Mouse (Mus musculus): ENCODE data around the gene Tvp23a. TPM values are rescaled to one million over a fixed set of nuclear protein-coding genes. Genes with fewer than 3 reads are reported as not detected.

Gene Tvp23a
- polyA plus RNA-seq, 1 experiment from 2014 or later = 12.1 TPM

- H3K4me3 ChIP-seq = no peak overlapping the region
- H3K27me3 ChIP-seq = no peaks in the 10 kb centered on the region
- H3K27ac ChIP-seq = no peak overlapping the region
- H3K4me1 ChIP-seq = peaks cover 23% of the 10 kb centered on the region
- H3K4me2 ChIP-seq = no peak overlapping the region
- H3K9me3 ChIP-seq = no peaks in the 10 kb centered on the region
- no peaks in the 10 kb centered on the region for H3K36me3 ChIP-seq
- H3K9ac ChIP-seq = no peak overlapping the region
- no peak for ATAC-seq (ENCODE audit: insufficient number of reproducible peaks, low FRiP score, low TSS enrichment, low read depth)
- 84% methylated on average over 9 of the region's 9 CpGs for WGBS
Measured at GRCm38 (mm10) chr16:10448931-10449330, 1.8 kb upstream of the Tvp23a start.

- peak overlapping the region; percentile 47 for H3K4me3 ChIP-seq
- no peak overlapping the region for H3K27ac ChIP-seq
- ATAC-seq (ENCODE audit: insufficient number of reproducible peaks, low FRiP score, low TSS enrichment, low read depth) = no peak
- no peaks in the 10 kb centered on the region for H3K27me3 ChIP-seq
- WGBS = 44% methylated on average over 2 of the region's 2 CpGs
- peak overlapping the region; percentile 62 for H3K4me2 ChIP-seq
- peak overlapping the region; percentile 28 for H3K9ac ChIP-seq
- no peaks in the 10 kb centered on the region for H3K9me3 ChIP-seq
- no peaks in the 10 kb centered on the region for H3K36me3 ChIP-seq
- H3K4me1 ChIP-seq = peaks cover 22% of the 10 kb centered on the region
Measured at GRCm38 (mm10) chr16:10447781-10448180, 619 bp upstream of the Tvp23a start.

DNA sequence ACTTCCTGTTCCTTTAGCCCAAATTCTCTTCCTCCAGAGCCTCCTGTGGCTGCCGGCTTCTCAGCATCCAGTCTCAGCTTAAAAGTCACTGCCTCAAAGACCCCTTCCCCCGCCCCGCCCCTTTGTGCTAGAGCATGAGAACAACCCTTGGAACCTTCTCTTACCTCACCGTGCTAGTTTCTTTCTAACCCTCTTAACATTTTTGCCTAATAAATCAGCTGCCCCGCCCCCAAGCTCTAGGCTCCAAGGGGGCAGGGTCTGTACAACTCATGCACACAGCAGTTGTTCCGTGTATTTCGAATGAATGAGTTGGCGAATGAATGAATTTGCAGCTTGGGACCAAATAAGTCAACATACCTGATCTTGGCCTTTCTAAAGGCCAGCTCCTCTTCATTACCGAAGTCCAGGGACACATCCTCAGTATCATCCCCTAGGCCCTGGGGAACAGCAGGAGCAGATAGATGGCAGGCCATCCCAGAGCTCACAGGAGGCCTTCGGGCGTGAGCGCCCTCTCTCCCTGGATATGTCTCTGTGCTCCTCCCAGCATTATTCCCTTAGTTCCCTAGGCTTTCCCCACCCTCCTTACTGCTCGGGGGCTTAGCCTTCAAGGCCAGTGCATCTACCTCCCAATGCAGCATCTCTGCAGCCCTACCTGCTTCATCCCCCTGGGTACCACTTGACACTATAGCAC, 444 bp downstream of the Tvp23a start:
- Histone ChIP-seq H3K27ac (no peak overlapping the region), H3K9me3 (no peaks in the 10 kb centered on the region), H3K4me1 (peaks cover 19% of the 10 kb centered on the region), H3K36me3 (no peaks in the 10 kb centered on the region), H3K4me3 (peak overlapping the region; percentile 47), H3K27me3 (no peaks in the 10 kb centered on the region), H3K4me2 (peak overlapping the region; percentile 62), H3K9ac (peak overlapping the region; percentile 28)
- peak; percentile 16; the same call in 1 of the 2 replicates for ATAC-seq (ENCODE audit: insufficient number of reproducible peaks, low FRiP score, low TSS enrichment, low read depth)
- WGBS = 20% methylated on average over 13 of the region's 13 CpGs

DNA sequence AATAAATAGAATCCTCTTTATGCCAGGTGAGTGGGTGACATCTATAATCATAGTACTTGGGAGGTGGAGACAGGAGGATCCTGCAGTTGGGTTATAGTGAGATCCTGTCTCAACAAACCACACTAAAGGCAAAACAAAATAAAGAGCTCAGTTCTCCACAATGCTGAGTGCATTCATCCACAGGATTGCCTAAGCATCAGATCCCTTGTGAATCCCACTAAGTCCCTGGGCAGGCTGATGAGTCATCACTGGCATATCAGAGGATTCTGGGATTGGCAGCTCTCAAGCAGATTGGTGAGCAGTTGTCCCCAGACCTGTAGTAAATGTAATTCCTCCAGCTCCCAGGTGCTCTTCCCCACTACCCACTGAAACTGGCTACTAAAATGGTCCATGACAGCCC, 3.4 kb downstream of the Tvp23a start:
- no peaks in the 10 kb centered on the region for H3K9me3 ChIP-seq
- peaks cover 19% of the 10 kb centered on the region for H3K4me1 ChIP-seq
- H3K4me2 ChIP-seq = no peak overlapping the region
- H3K27ac ChIP-seq = no peak overlapping the region
- no peak for ATAC-seq (ENCODE audit: insufficient number of reproducible peaks, low FRiP score, low TSS enrichment, low read depth)
- H3K36me3 ChIP-seq = no peaks in the 10 kb centered on the region
- H3K27me3 ChIP-seq = no peaks in the 10 kb centered on the region
- no peak overlapping the region for H3K4me3 ChIP-seq
- no peak overlapping the region for H3K9ac ChIP-seq

DNA sequence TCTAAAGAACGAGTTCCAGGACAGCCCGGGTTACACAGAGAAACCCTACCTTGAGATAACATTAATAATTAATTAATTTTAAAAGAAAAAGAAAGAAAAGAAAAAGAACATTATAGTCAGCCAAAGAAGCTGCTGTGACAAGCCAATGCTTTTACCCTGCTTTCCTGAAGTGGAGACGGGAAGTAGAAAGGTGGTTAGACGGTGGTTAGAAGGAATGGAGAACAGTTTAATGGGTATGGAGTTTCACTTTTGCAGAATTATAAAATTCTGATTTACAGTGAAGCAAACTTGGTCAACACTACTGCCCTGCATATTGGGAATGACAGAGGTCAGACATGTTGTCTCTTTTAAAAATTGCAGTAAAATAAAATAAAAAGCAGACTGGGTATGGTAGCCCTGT, 5.4 kb downstream of the Tvp23a start:
- no peaks in the 10 kb centered on the region for H3K27me3 ChIP-seq
- H3K4me3 ChIP-seq = no peak overlapping the region
- WGBS = 84% methylated on average over 4 of the region's 4 CpGs
- H3K4me1 ChIP-seq = peaks cover 9% of the 10 kb centered on the region
- H3K9ac ChIP-seq = no peak overlapping the region
- no peaks in the 10 kb centered on the region for H3K9me3 ChIP-seq
- H3K27ac ChIP-seq = no peak overlapping the region
- no peak overlapping the region for H3K4me2 ChIP-seq
- no peak for ATAC-seq (ENCODE audit: insufficient number of reproducible peaks, low FRiP score, low TSS enrichment, low read depth)
- H3K36me3 ChIP-seq = no peaks in the 10 kb centered on the region

GRCm38 (mm10) chr16:10441328-10441727, 5.8 kb downstream of the Tvp23a start:
- Histone ChIP-seq H3K9ac (no peak overlapping the region), H3K27me3 (no peaks in the 10 kb centered on the region), H3K9me3 (no peaks in the 10 kb centered on the region), H3K4me2 (no peak overlapping the region), H3K27ac (no peak overlapping the region), H3K36me3 (no peaks in the 10 kb centered on the region), H3K4me1 (peaks cover 4% of the 10 kb centered on the region), H3K4me3 (no peak overlapping the region)
- ATAC-seq (ENCODE audit: insufficient number of reproducible peaks, low FRiP score, low TSS enrichment, low read depth) = no peak
- 80% methylated on average over 6 of the region's 6 CpGs for WGBS

- Histone ChIP-seq H3K27ac (no peak overlapping the region), H3K4me2 (no peak overlapping the region), H3K9me3 (no peaks in the 10 kb centered on the region), H3K36me3 (no peaks in the 10 kb centered on the region), H3K4me1 (no peaks in the 10 kb centered on the region), H3K27me3 (no peaks in the 10 kb centered on the region), H3K4me3 (no peak overlapping the region), H3K9ac (no peak overlapping the region)
- no peak for ATAC-seq (ENCODE audit: insufficient number of reproducible peaks, low FRiP score, low TSS enrichment, low read depth)
- WGBS = 80% methylated on average over 5 of the region's 5 CpGs
Measured at GRCm38 (mm10) chr16:10438055-10438454, 9.1 kb downstream of the Tvp23a start.

GRCm38 (mm10) chr16:10436166-10436565, 11.0 kb downstream of the Tvp23a start:
- no peaks in the 10 kb centered on the region for H3K36me3 ChIP-seq
- no peak overlapping the region for H3K9ac ChIP-seq
- H3K27me3 ChIP-seq = no peaks in the 10 kb centered on the region
- 82% methylated on average over 6 of the region's 6 CpGs for whole genome bisulfite sequencing
- no peaks in the 10 kb centered on the region for H3K4me1 ChIP-seq
- no peaks in the 10 kb centered on the region for H3K9me3 ChIP-seq
- no peak overlapping the region for H3K27ac ChIP-seq
- no peak overlapping the region for H3K4me3 ChIP-seq
- no peak overlapping the region for H3K4me2 ChIP-seq
- no peak for ATAC-seq (ENCODE audit: insufficient number of reproducible peaks, low FRiP score, low TSS enrichment, low read depth)

DNA sequence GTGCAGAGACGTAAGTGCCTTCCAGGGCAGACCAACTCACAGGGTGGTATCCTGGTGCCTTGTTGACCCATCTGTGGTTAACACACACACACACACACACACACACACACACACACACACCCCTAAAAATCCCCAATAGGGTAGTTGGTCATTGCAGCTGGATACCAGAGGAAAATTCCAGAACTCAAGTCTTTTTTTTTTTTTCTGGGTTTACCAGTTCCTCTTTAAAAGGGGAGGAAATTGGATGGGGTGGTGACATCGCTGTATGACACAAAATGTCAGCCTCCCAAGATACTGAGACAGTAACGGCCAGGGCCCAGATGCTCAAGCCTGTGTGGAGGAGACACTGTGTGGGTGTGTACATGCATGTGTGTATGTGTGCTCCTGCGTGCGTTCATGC, 13.8 kb downstream of the Tvp23a start:
- H3K9me3 ChIP-seq = no peaks in the 10 kb centered on the region
- H3K4me3 ChIP-seq = no peak overlapping the region
- H3K4me1 ChIP-seq = no peaks in the 10 kb centered on the region
- no peak overlapping the region for H3K4me2 ChIP-seq
- H3K36me3 ChIP-seq = no peaks in the 10 kb centered on the region
- no peak overlapping the region for H3K9ac ChIP-seq
- no peak overlapping the region for H3K27ac ChIP-seq
- ATAC-seq (ENCODE audit: insufficient number of reproducible peaks, low FRiP score, low TSS enrichment, low read depth) = no peak
- no peaks in the 10 kb centered on the region for H3K27me3 ChIP-seq
- WGBS = 80% methylated on average over 5 of the region's 5 CpGs

- peaks cover 2% of the 10 kb centered on the region; the same call in 1 of the 2 replicates for H3K36me3 ChIP-seq
- no peak overlapping the region for H3K9ac ChIP-seq
- no peaks in the 10 kb centered on the region for H3K27me3 ChIP-seq
- no peak overlapping the region for H3K4me3 ChIP-seq
- H3K4me1 ChIP-seq = no peaks in the 10 kb centered on the region
- no peak overlapping the region for H3K27ac ChIP-seq
- ATAC-seq (ENCODE audit: insufficient number of reproducible peaks, low FRiP score, low TSS enrichment, low read depth) = no peak
- H3K4me2 ChIP-seq = no peak overlapping the region
- 75% methylated on average over 4 of the region's 4 CpGs for WGBS
- H3K9me3 ChIP-seq = no peaks in the 10 kb centered on the region
Measured at GRCm38 (mm10) chr16:10432387-10432786, 14.8 kb downstream of the Tvp23a start.

DNA sequence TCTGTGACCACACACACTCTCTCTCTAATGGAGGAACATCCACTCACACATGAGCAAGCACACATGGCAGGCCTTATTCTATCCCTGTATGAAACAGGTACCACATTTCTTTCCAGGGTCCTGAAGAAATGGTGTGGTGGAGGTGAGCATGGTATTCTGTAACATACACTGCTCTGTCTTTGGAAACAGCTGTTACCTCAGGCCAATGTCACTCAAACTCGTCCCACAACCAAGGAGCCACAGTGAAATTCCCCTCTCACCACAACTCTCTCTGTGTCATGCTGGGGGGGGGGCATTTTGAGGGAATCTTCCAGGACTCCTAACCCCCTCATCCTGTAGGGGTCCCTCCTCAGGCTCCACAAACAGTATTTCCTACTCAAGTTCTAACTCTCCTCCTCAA, 15.3 kb downstream of the Tvp23a start:
- Histone ChIP-seq H3K27me3 (no peaks in the 10 kb centered on the region), H3K4me1 (no peaks in the 10 kb centered on the region), H3K36me3 (peaks cover 6% of the 10 kb centered on the region), H3K4me3 (no peak overlapping the region), H3K9me3 (no peaks in the 10 kb centered on the region), H3K4me2 (no peak overlapping the region), H3K9ac (no peak overlapping the region), H3K27ac (no peak overlapping the region)
- 33% methylated on average over 1 of the region's 1 CpGs for WGBS
- no peak for ATAC-seq (ENCODE audit: insufficient number of reproducible peaks, low FRiP score, low TSS enrichment, low read depth)

GRCm38 (mm10) chr16:10420447-10421054, 26.6 kb downstream of the Tvp23a start:
- no peak for ATAC-seq (ENCODE audit: insufficient number of reproducible peaks, low FRiP score, low TSS enrichment, low read depth)
- H3K4me3 ChIP-seq = no peak overlapping the region
- H3K4me1 ChIP-seq = no peaks in the 10 kb centered on the region
- H3K4me2 ChIP-seq = no peak overlapping the region
- WGBS = 95% methylated on average over 9 of the region's 9 CpGs
- H3K9me3 ChIP-seq = no peaks in the 10 kb centered on the region
- H3K27ac ChIP-seq = no peak overlapping the region
- H3K36me3 ChIP-seq = peaks cover 92% of the 10 kb centered on the region
- H3K9ac ChIP-seq = no peak overlapping the region
- no peaks in the 10 kb centered on the region for H3K27me3 ChIP-seq

All from limb, embryonic 15.5 days (tissue).